Mouse (Mus musculus): ENCODE results near the gene Lsm14a. TPM values are rescaled to one million over a fixed set of nuclear protein-coding genes. Genes with fewer than 3 reads are reported as not detected.

The Lsm14a gene
- total RNA-seq (2021), result 10 to 100 TPM; 76.3 to 79.6 TPM

- intact Hi-C loops (cut with DNase I), result no loop called here
- no peak for DNase-seq (ENCODE audit: low spot score in 2 of 2)
Observed at GRCm38 (mm10) chr7:34393215-34393614, at the start of gene Lsm14a. Lsm14a (minus strand) TSS chr7:34393315.

- intact Hi-C loops (cut with DNase I), result loop anchor here (2.0 kb wide), 1 partner anchor 234 kb away; no protein-coding TSS in a partner anchor
- DNase-seq (ENCODE audit: low spot score in 2 of 2), result peak; percentile 14 to 46
Observed at GRCm38 (mm10) chr7:34438903-34439302, 45.8 kb upstream of the Lsm14a start.

- intact Hi-C loops (cut with DNase I), result no loop called here
- no peak for DNase-seq (ENCODE audit: low spot score in 2 of 2)
Observed at GRCm38 (mm10) chr7:34433597-34433996, 40.5 kb upstream of the Lsm14a start.

GRCm38 (mm10) chr7:34421201-34421600, 28.1 kb upstream of the Lsm14a start:
- intact Hi-C loops (cut with DNase I), result no loop called here
- DNase-seq (ENCODE audit: low spot score in 2 of 2), result no peak

GRCm38 (mm10) chr7:34407492-34407891, 14.4 kb upstream of the Lsm14a start:
- intact Hi-C loops (cut with DNase I), result loop anchor here (1.0 to 10.0 kb wide), 4 partner anchors 265 to 857 kb away; no protein-coding TSS in a partner anchor
- DNase-seq (ENCODE audit: low spot score in 2 of 2), result peak in 1 of 2 experiments; percentile 39

- intact Hi-C loops (cut with DNase I), result loop anchor here (10.0 kb wide), 2 partner anchors 421 to 861 kb away; no protein-coding TSS in a partner anchor
- no peak for DNase-seq (ENCODE audit: low spot score in 2 of 2)
Observed at GRCm38 (mm10) chr7:34403876-34404275, 10.8 kb upstream of the Lsm14a start.

GRCm38 (mm10) chr7:34400070-34400469, 7.0 kb upstream of the Lsm14a start:
- DNase-seq (ENCODE audit: low spot score in 2 of 2), result no peak
- intact Hi-C loops (cut with DNase I), result loop anchor here (10.0 kb wide), 2 partner anchors 425 to 865 kb away; no protein-coding TSS in a partner anchor

- intact Hi-C loops (cut with DNase I), result no loop called here
- DNase-seq (ENCODE audit: low spot score in 2 of 2), result no peak
Observed at GRCm38 (mm10) chr7:34398831-34399230, 5.7 kb upstream of the Lsm14a start.

GRCm38 (mm10) chr7:34396791-34397190, 3.7 kb upstream of the Lsm14a start:
- intact Hi-C loops (cut with DNase I), result no loop called here
- no peak for DNase-seq (ENCODE audit: low spot score in 2 of 2)

GRCm38 (mm10) chr7:34395761-34396160, 2.6 kb upstream of the Lsm14a start:
- intact Hi-C loops (cut with DNase I), result no loop called here
- no peak for DNase-seq (ENCODE audit: low spot score in 2 of 2)

GRCm38 (mm10) chr7:34394636-34395035, 1.5 kb upstream of the Lsm14a start:
- DNase-seq (ENCODE audit: low spot score in 2 of 2), result no peak
- intact Hi-C loops (cut with DNase I), result no loop called here

GRCm38 (mm10) chr7:34394091-34394490, 976 bp upstream of the Lsm14a start:
- intact Hi-C loops (cut with DNase I), result no loop called here
- DNase-seq (ENCODE audit: low spot score in 2 of 2), result no peak

- intact Hi-C loops (cut with DNase I), result no loop called here
- DNase-seq (ENCODE audit: low spot score in 2 of 2), result no peak
Observed at GRCm38 (mm10) chr7:34392335-34392734, 780 bp downstream of the Lsm14a start.

GRCm38 (mm10) chr7:34391711-34392110, 1.4 kb downstream of the Lsm14a start:
- intact Hi-C loops (cut with DNase I), result no loop called here
- no peak for DNase-seq (ENCODE audit: low spot score in 2 of 2)

- no peak for DNase-seq (ENCODE audit: low spot score in 2 of 2)
Observed at GRCm38 (mm10) chr7:34390834-34391155, 2.3 kb downstream of the Lsm14a start.

GRCm38 (mm10) chr7:34390111-34390833, 2.8 kb downstream of the Lsm14a start:
- DNase-seq (ENCODE audit: low spot score in 2 of 2), result no peak
- intact Hi-C loops (cut with DNase I), result no loop called here

More at GRCm38 (mm10) chr7:34390834-34391155, 2.3 kb downstream of the Lsm14a start:
- intact Hi-C loops (cut with DNase I), result no loop called here

GRCm38 (mm10) chr7:34389277-34390085, 3.6 kb downstream of the Lsm14a start:
- DNase-seq (ENCODE audit: low spot score in 2 of 2), result peak; percentile 92 to 96
- intact Hi-C loops (cut with DNase I), result no loop called here

- intact Hi-C loops (cut with DNase I), result no loop called here
- peak; percentile 57 to 61 for DNase-seq (ENCODE audit: low spot score in 2 of 2)
Observed at GRCm38 (mm10) chr7:34388445-34389276, 4.5 kb downstream of the Lsm14a start.

- peak in 1 of 2 experiments; percentile 14 for DNase-seq (ENCODE audit: low spot score in 2 of 2)
- intact Hi-C loops (cut with DNase I), result no loop called here
Observed at GRCm38 (mm10) chr7:34387784-34388444, 5.2 kb downstream of the Lsm14a start.
